Mouse (Mus musculus) adrenal gland, adult 10 weeks (tissue): ENCODE data around the gene Glt28d2. TPM values are rescaled to one million over a fixed set of nuclear protein-coding genes. Genes with fewer than 3 reads are reported as not detected.

Experiments
- polyA plus RNA-seq: library from polyadenylated mRNA; stranded (reverse); fragments of 350-450 nt; fragmentation: Illumina TruSeq; extraction: RNeasy Lipid Tissue Mini Kit (QIAGEN cat#74804); gene quantifications from one replicate; pipeline ENCODE4 v1.2.3, GENCODE M21; 2014; ENCODE audit warnings: low read depth, low replicate concordance

The Glt28d2 gene
- polyA plus RNA-seq: 2.9 TPM

DNA sequence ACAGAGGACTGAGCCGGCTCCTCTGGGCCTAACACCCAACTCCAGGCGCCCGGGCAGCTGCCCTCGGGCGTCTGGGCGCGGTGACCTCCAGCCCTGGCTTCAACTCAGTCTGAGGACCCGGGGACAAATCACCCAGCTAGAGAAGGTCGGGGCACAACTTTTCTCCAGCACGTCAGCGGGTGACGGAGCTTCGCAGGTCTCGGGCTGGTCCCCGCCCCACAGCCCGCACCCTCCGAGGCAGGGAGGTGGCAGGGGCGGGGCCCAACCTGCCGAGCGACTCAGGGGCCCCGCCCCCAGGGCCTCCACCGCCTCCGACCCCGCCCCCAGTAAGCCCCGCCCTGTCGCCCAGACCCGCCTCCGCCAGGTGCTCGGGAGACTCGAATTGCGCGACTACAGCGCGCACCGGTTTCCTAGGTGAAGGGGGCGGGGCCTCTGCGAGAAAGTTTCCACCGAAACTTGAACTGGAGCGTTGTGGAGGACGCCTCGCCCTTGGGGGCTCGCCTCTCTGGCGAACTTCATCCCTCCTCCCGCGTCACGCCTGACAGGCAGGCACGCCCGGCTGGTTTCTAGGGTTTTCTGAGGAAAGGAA, at the start of gene Glt28d2, which contains the start of gene Gm37240:
Gene Glt28d2, minus strand, starts transcription at position 278 of the 589 bp plus-strand sequence.
Gene Gm37240, minus strand, starts transcription at position 280 of the 589 bp plus-strand sequence.

Other genes with a start within 250 kb of the Glt28d2 start
- gene Fam160a1, start 70.2 kb downstream of the Glt28d2 start, polyA plus RNA-seq: 3.1 TPM
- gene Gm37240, start within 50 bp of the Glt28d2 start, polyA plus RNA-seq: 0.35 TPM
- 10.8 TPM for gene Sh3d19, start 83.6 kb upstream of the Glt28d2 start, polyA plus RNA-seq
- gene Prss48, start 115.0 kb upstream of the Glt28d2 start, polyA plus RNA-seq: not detected